Mouse (Mus musculus) testis, adult 2 months (tissue): ENCODE measurements around the gene Opcml. TPM values are rescaled to one million over a fixed set of nuclear protein-coding genes. Genes with fewer than 3 reads are reported as not detected.

Experiments used
- H3K27ac ChIP-seq: fragments of 200-500 bp; 2 replicates; pipeline ENCODE4 v1.5.1; 2012; ENCODE audit warnings: low read depth, low read length; ENCODE audit not compliant: control insufficient read depth, insufficient read depth
- H3K27me3 ChIP-seq: fragments of 200-500 bp; 2 replicates; pipeline ENCODE4 v1.6.1; 2012; ENCODE audit warnings: mild to moderate bottlenecking, low read length, moderate library complexity; ENCODE audit not compliant: control insufficient read depth, insufficient read depth
- H3K36me3 ChIP-seq: fragments of 200-500 bp; 2 replicates; pipeline ENCODE4 v1.6.1; 2012; ENCODE audit warnings: mild to moderate bottlenecking, low read length; ENCODE audit not compliant: control insufficient read depth, insufficient read depth
- H3K4me1 ChIP-seq: fragments of 200-500 bp; 2 replicates; pipeline ENCODE4 v1.6.1; 2012; ENCODE audit warnings: low read length; ENCODE audit not compliant: control insufficient read depth, insufficient read depth
- H3K4me3 ChIP-seq: fragments of 200-500 bp; 2 replicates; pipeline ENCODE4 v1.5.1; 2012; ENCODE audit warnings: low read depth, mild to moderate bottlenecking, low read length, moderate library complexity, mixed read lengths; ENCODE audit not compliant: control insufficient read depth
- CTCF ChIP-seq: fragments of 200-500 bp; IDR thresholded peaks from 2 replicates; pipeline ENCODE4 v1.5.1; 2012; ENCODE audit warnings: low read depth, mild to moderate bottlenecking, inconsistent platforms, low read length, moderate library complexity; ENCODE audit not compliant: control insufficient read depth, insufficient read depth, insufficient replicate concordance
- POLR2A ChIP-seq: fragments of 200-500 bp; IDR thresholded peaks from 2 replicates; pipeline ENCODE4 v1.6.1; 2012; ENCODE audit warnings: low read depth, mild to moderate bottlenecking, inconsistent platforms, low read length, moderate library complexity; ENCODE audit not compliant: control insufficient read depth
- polyA plus RNA-seq: library from polyadenylated mRNA; depleted of rRNA; stranded (reverse); fragments of >200 nt; gene quantifications from 2 replicates; pipeline ENCODE4 v1.2.3, GENCODE M21; 2012

Opcml gene
- polyA plus RNA-seq, 1 experiment, result 0.62 TPM

GRCm38 (mm10) chr9:28761460-28761859, 970.9 kb downstream of the Opcml start:
- no peaks in the 10 kb centered on the region for H3K4me1 ChIP-seq
- H3K36me3 ChIP-seq, result no peaks in the 10 kb centered on the region
- TF ChIP-seq CTCF, result no peak
- no peak for TF ChIP-seq POLR2A

GRCm38 (mm10) chr9:28764149-28764548, 973.6 kb downstream of the Opcml start:
- TF ChIP-seq CTCF, result no peak
- no peak for TF ChIP-seq POLR2A
- no peaks in the 10 kb centered on the region for H3K4me1 ChIP-seq
- no peak overlapping the region for H3K4me3 ChIP-seq
- H3K36me3 ChIP-seq, result no peaks in the 10 kb centered on the region
- H3K27ac ChIP-seq, result no peak overlapping the region
- no peaks in the 10 kb centered on the region for H3K27me3 ChIP-seq

More at GRCm38 (mm10) chr9:28761460-28761859, 970.9 kb downstream of the Opcml start:
- Histone ChIP-seq H3K27me3 (no peaks in the 10 kb centered on the region), H3K4me3 (no peak overlapping the region), H3K27ac (no peak overlapping the region)

GRCm38 (mm10) chr9:28776517-28777503, 986.2 kb downstream of the Opcml start:
- Histone ChIP-seq H3K4me3 (no peak overlapping the region), H3K27me3 (no peaks in the 10 kb centered on the region), H3K4me1 (no peaks in the 10 kb centered on the region), H3K36me3 (no peaks in the 10 kb centered on the region), H3K27ac (no peak overlapping the region)
- TF ChIP-seq POLR2A (no peak), CTCF (no peak)

GRCm38 (mm10) chr9:28783834-28784233, 993.3 kb downstream of the Opcml start:
- H3K27me3 ChIP-seq, result no peaks in the 10 kb centered on the region
- no peaks in the 10 kb centered on the region for H3K36me3 ChIP-seq
- H3K4me3 ChIP-seq, result no peak overlapping the region
- no peak overlapping the region for H3K27ac ChIP-seq
- H3K4me1 ChIP-seq, result no peaks in the 10 kb centered on the region
- TF ChIP-seq POLR2A (no peak), CTCF (no peak)

GRCm38 (mm10) chr9:28789439-28789838, 998.9 kb downstream of the Opcml start:
- no peaks in the 10 kb centered on the region for H3K27me3 ChIP-seq
- no peaks in the 10 kb centered on the region for H3K36me3 ChIP-seq
- no peak overlapping the region for H3K4me3 ChIP-seq
- TF ChIP-seq POLR2A (no peak), CTCF (no peak)
- H3K27ac ChIP-seq, result no peak overlapping the region
- H3K4me1 ChIP-seq, result no peaks in the 10 kb centered on the region

GRCm38 (mm10) chr9:28800100-28800499, 1009.5 kb downstream of the Opcml start:
- H3K36me3 ChIP-seq, result no peaks in the 10 kb centered on the region
- no peak for TF ChIP-seq POLR2A
- no peak for TF ChIP-seq CTCF
- no peak overlapping the region for H3K4me3 ChIP-seq
- no peak overlapping the region for H3K27ac ChIP-seq
- no peaks in the 10 kb centered on the region for H3K27me3 ChIP-seq
- no peaks in the 10 kb centered on the region for H3K4me1 ChIP-seq

GRCm38 (mm10) chr9:28806666-28807065, 1016.1 kb downstream of the Opcml start:
- Histone ChIP-seq H3K36me3 (no peaks in the 10 kb centered on the region), H3K27ac (no peak overlapping the region), H3K4me3 (no peak overlapping the region), H3K4me1 (no peaks in the 10 kb centered on the region), H3K27me3 (no peaks in the 10 kb centered on the region)
- TF ChIP-seq CTCF (no peak), POLR2A (no peak)
